Mouse (Mus musculus): ENCODE measurements at regions not wholly inside any gene's neighbourhood (a gene's known extent, or its start where the extent isn't known, plus 50 kb on each side); places are given as distances from the start of the nearest gene placed in this dataset.

DNA sequence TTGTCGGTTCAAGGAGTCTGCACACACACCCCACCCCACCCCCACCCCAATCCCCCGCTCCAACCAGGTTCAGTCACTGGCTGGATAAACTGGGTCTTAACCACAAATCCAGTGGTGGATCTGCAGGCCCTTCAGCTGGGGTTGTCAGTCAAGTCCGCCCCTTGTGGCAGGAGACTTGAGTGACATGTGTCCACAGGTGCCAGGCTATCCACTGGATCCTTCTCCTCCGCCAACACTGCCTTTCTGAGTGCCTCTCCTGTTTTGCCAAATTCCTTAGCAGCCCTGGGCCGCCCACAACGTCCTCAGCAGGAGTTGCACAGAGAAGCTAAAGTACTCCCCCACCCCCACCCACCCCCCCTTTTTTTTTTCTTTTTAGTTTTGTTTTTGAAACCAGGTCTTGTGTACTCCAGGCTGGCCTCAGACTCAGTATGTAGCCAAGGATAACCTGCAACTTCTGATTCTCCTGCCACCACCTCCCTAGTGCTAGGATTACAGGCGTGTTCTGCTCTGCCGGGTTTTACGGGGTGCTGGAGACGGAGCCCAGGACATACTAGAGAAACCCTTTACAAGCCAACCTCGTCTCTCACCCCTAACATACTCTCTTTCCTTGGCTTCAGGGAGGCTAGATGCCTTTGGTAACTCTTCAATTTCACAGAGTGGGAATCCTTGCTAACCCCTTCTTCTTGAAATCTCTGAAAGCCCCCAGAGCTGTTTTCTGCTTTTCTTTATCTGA is 57.2 kb upstream of the Zfp280d start:
- DNase-seq (ENCODE audit: low spot score in 2 of 2), result no peak

DNA sequence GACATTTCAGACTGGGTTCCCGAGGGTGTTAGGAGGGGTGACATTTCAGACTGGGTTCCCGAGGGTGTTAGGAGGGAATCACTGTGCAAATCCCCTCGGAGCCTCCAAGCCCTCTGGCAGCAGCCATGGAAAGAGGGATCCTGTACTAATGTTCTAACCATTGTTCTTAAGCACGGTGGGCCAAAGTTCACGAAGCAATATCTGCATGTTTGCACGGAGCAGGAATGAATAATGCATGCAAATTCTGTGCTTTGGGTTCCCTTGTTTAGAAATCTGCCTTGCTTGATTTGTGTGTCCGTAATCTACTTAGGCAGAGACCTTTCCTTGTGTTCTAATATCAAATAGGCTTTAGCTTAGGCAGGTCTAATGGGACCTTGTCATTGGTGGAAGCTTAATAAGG is 55.9 kb upstream of the Zfp280d start:
- DNase-seq (ENCODE audit: low spot score in 2 of 2), result no peak

DNA sequence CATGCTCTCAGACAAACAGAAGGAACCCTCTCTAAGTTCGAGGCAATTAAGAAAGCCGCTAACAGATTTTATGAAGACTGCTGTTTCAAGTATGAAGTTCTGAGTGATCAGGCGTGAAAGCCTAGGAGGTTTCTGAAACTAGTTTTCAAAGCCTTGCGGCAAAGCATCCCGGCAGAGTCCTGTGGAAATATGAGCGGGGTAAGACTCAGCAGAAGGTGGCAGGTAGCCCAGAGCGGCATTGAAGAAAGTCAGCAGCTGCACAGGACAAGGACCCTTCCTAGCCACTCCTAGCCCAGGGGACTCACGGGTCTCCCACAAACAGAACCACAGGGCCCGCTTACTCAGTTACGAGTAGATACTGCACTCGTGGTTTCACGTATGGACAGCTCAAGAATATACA is 54.8 kb upstream of the Zfp280d start:
- DNase-seq (ENCODE audit: low spot score in 2 of 2), result no peak

DNA sequence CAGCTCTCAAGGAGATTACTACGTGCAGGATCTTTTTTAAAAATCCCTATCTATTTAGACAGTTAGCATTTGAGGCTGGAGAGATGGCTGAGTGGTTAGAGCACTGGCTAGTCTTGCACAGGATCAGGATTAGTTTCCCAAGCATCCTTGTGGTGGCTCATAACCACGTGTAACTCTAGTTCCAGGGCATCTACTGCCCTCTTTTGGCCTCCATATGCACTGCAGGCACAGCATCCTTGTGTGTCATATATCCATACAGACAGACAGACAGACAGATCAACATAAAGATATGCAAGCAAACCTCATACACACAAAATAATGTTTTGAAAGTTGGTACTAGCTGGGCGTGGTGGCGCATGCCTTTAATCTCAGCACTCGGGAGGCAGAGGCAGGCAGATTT is 53.3 kb upstream of the Zfp280d start:
- no peak for DNase-seq (ENCODE audit: low spot score in 2 of 2)

Measured in frontal cortex, postnatal 36 days (tissue).